Mouse (Mus musculus): Measurements from ENCODE around the gene Ttc39d. TPM values are rescaled to one million over a fixed set of nuclear protein-coding genes. Genes with fewer than 3 reads are reported as not detected.

Gene Ttc39d
- total and polyA plus RNA-seq, 3 experiments = 0.13 TPM; not detected in 2

DNA sequence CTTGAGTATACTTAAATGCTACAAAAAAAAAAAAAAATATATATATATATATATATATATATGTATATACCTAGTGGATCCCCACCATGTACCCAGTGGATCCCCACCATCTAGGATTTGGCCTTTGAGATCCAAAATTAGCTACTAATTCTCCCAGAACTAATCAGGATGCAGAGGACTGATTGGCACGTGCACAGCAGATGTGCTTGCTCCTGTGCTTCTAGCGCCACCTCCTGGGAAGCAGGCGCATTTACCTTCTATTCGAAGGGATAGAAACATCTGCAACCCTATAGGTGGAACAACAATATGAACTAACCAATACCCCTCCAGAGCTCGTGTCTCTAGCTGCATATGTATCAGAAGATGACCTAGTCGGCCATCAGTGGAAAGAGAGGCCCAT is 27.3 kb upstream of the Ttc39d start (continued):
- TF ChIP-seq NRF1 (IDR thresholded peaks at IDR 0.05; ENCODE audit: low read depth, low read length) (no peak), MAZ (IDR thresholded peaks at IDR 0.05; ENCODE audit: low read depth, low read length) (no peak), SIN3A (IDR thresholded peaks at IDR 0.05; ENCODE audit: low read length) (0 out of 2 replicates have a peak, but pooled peaks have one; percentile 55), CHD2 (IDR thresholded peaks at IDR 0.05; ENCODE audit: low read length) (no peak), CHD1 (IDR thresholded peaks at IDR 0.05; ENCODE audit: low read depth, low read length) (no peak), ZC3H11A (IDR thresholded peaks at IDR 0.05; ENCODE audit: low read depth, low read length) (peak; percentile 86), ZNF384 (IDR thresholded peaks at IDR 0.05; ENCODE audit: low read depth, low read length) (peak; percentile 77), USF1 (IDR thresholded peaks at IDR 0.05; ENCODE audit: low read depth, low read length) (no peak), HCFC1 (IDR thresholded peaks at IDR 0.05; ENCODE audit: low read depth, low read length) (no peak), POLR2A (IDR thresholded peaks at IDR 0.05; ENCODE audit: low read depth, low read length) (no peak), MXI1 (IDR thresholded peaks at IDR 0.05; ENCODE audit: low read depth, low read length) (0 out of 2 replicates have a peak, but pooled peaks have one; percentile 38), ZKSCAN1 (IDR thresholded peaks at IDR 0.05; ENCODE audit: borderline replicate concordance, low read depth, low read length) (no peak), JUND (conservative IDR thresholded peaks at IDR 0.05; ENCODE audit: low read depth, low read length) (no peak), NELFE (IDR thresholded peaks at IDR 0.05; ENCODE audit: low read depth, low read length) (no peak), JUN (IDR thresholded peaks at IDR 0.05; ENCODE audit: insufficient read depth, low read depth, low read length) (no peak), RAD21 (IDR thresholded peaks at IDR 0.05; ENCODE audit: low read depth, low read length) (peak; percentile 88)

- in situ Hi-C loops (cut with MboI; ENCODE audit: low pct_ligation_motif_present, low pct_unique_long_range_greater_than_20kb, low sequenced_read_pairs) = loop anchor here (10.0 to 25.0 kb wide), 3 partner anchors 136 to 468 kb away; partner anchors contain the start of genes Atl2 and Cyp1b1
- no peak overlapping the region for H3K4me3 ChIP-seq (replicated peaks in 1 of 3; ENCODE audit: low read depth in 2 of 3, low read length in 2 of 3, poor library complexity in 1 of 3)
These were observed 26.8 kb upstream of the Ttc39d start for GRCm38 (mm10) chr17:80180468-80180867.

More at GRCm38 (mm10) chr17:80180468-80180867, 26.8 kb upstream of the Ttc39d start:
- DNase-seq (ENCODE audit: extremely low read depth) = no peak
- Histone ChIP-seq H3K4me1 (ENCODE audit: control insufficient read depth in 1 of 2, insufficient read depth in 2 of 2) (peaks cover 10 to 35% of the 10 kb centered on the region in 2 experiments), H3K9ac (ENCODE audit: insufficient read depth, low read depth) (no peak overlapping the region), H3K27me3 (replicated peaks) (no peaks in the 10 kb centered on the region), H3K4me2 (ENCODE audit: insufficient read depth, low read depth, poor library complexity, severe bottlenecking) (no peak overlapping the region), H3K9me3 (replicated peaks; ENCODE audit: low read length) (no peaks in the 10 kb centered on the region), H3K79me2 (replicated peaks; ENCODE audit: control insufficient read depth, extremely low read depth, insufficient read depth, poor library complexity, severe bottlenecking) (no peaks in the 10 kb centered on the region), H3K27ac (ENCODE audit: insufficient read depth, low read depth) (no peak overlapping the region), H3K36me3 (replicated peaks in 1 of 2; ENCODE audit: control insufficient read depth in 1 of 2, insufficient read depth in 1 of 2, low read length in 1 of 2) (no peaks in the 10 kb centered on the region)
- TF ChIP-seq IRF4 (IDR thresholded peaks at IDR 0.05; ENCODE audit: low read depth, low read length) (no peak), MAZ (IDR thresholded peaks at IDR 0.05; ENCODE audit: low read depth, low read length) (no peak), ZKSCAN1 (IDR thresholded peaks at IDR 0.05; ENCODE audit: borderline replicate concordance, low read depth, low read length) (no peak), GABPA (IDR thresholded peaks at IDR 0.05; ENCODE audit: insufficient replicate concordance, low read depth, low read length) (no peak), CHD1 (IDR thresholded peaks at IDR 0.05; ENCODE audit: low read depth, low read length) (no peak), USF1 (IDR thresholded peaks at IDR 0.05; ENCODE audit: low read depth, low read length) (no peak), RAD21 (IDR thresholded peaks at IDR 0.05; ENCODE audit: low read depth, low read length) (no peak), BHLHE40 (IDR thresholded peaks at IDR 0.05; ENCODE audit: low read depth, low read length) (no peak), ELF1 (IDR thresholded peaks at IDR 0.05; ENCODE audit: low read depth, low read length) (no peak), TCF12 (IDR thresholded peaks at IDR 0.05; ENCODE audit: low read depth, low read length) (no peak), JUND (conservative IDR thresholded peaks at IDR 0.05; ENCODE audit: low read depth, low read length) (no peak), MEF2A (IDR thresholded peaks at IDR 0.05; ENCODE audit: borderline replicate concordance, low read depth, low read length) (no peak), KAT2A (IDR thresholded peaks at IDR 0.05; ENCODE audit: insufficient replicate concordance, low read length) (no peak), POLR2A (IDR thresholded peaks at IDR 0.05; ENCODE audit: low read depth, low read length) (no peak)
- dilution Hi-C loops (cut with MboI; ENCODE audit: extremely low pct_ligation_motif_present, extremely low pct_unique_long_range_greater_than_20kb, low sequenced_read_pairs) = no loop called here

Data from CH12.LX (cell line).